ENCODE assay signal across 24 mouse cellular contexts in the genomic region with DNA sequence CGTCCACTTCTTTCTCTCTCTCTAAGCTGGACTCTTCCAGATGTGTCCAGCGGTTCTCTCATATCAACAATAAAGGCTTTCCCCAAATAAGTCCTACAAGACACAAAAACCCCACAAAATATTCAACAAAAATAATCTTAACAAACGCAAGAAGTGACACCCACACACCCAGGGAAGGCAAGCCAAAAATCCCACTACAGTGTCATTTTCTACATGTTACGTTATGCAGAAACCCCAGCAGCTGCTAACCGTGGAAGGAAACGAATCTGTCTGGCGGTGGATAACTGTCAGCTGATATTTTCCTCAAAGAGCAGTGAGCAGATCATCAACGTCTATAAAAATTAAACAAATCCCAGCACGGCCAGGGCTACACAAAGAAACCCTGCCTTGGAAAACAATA. TPM values are rescaled to one million over a fixed set of nuclear protein-coding genes. Genes with fewer than 3 reads are reported as not detected.
DNase-seq lines count a peak whose midpoint lies in the region; ATAC-seq and TF ChIP-seq lines count a peak whose summit lies in the region.
"Had no signal": no experiment of that assay in that cellular context is flagged by ENCODE, and none has a peak within 500 bp of the region (broad histone marks: within the 10 kb centered on the region; RNA-seq: fewer than 3 reads in every experiment).

No protein-coding gene starts in this region.

- in situ Hi-C loops in CH12.LX (cut with MboI; ENCODE audit: low pct_ligation_motif_present, low pct_unique_long_range_greater_than_20kb, low sequenced_read_pairs), result loop anchor here (25.0 kb wide), 1 partner anchor 402 kb away; a partner anchor contains a TSS

- no peak for TF ChIP-seq CTCF in CH12.LX (conservative IDR thresholded peaks at IDR 0.05 in 1 of 2, IDR thresholded peaks at IDR 0.05 in 1 of 2; ENCODE audit: low read depth in 2 of 2, low read length in 2 of 2)
- no peak for TF ChIP-seq CTCF in intestine, postnatal 0 days (IDR thresholded peaks at IDR 0.05; ENCODE audit: low read depth)

- TF ChIP-seq RAD21 in CH12.LX (IDR thresholded peaks at IDR 0.05; ENCODE audit: low read depth, low read length), result no peak

- no peak for TF ChIP-seq POLR2A in CH12.LX (IDR thresholded peaks at IDR 0.05; ENCODE audit: low read depth, low read length)

- no peak overlapping the region for H3K9ac ChIP-seq in midbrain, embryonic 16.5 days (ENCODE audit: low read depth, low read length)
- H3K9ac ChIP-seq in CH12.LX (ENCODE audit: insufficient read depth, low read depth), result no peak overlapping the region
- no peak overlapping the region for H3K9ac ChIP-seq in intestine, postnatal 0 days (ENCODE audit: low read depth, low read length)
- H3K9ac ChIP-seq: embryonic facial prominence, embryonic 15.5 days; hindbrain, embryonic 14.5 days had no signal

- H3K4me2 ChIP-seq in midbrain, embryonic 16.5 days (ENCODE audit: low read length), result 0 out of 2 replicates have a peak overlapping the region, but pooled peaks have one; percentile 12
- H3K4me2 ChIP-seq in CH12.LX (ENCODE audit: insufficient read depth, low read depth, poor library complexity, severe bottlenecking), result no peak overlapping the region
- 0 out of 2 replicates have a peak overlapping the region, but pooled peaks have one; percentile 27 for H3K4me2 ChIP-seq in intestine, postnatal 0 days (replicated peaks; ENCODE audit: low read depth)
- H3K4me2 ChIP-seq: embryonic facial prominence, embryonic 15.5 days; hindbrain, embryonic 14.5 days; liver, embryonic 11.5 days had no signal

- H3K27me3 ChIP-seq in midbrain, embryonic 16.5 days (ENCODE audit: control insufficient read depth, insufficient read depth, low read depth, low read length), result peaks cover 3% of the 10 kb centered on the region; the same call in 1 of the 2 replicates
- H3K27me3 ChIP-seq in midbrain, embryonic 10.5 days (ENCODE audit: low read depth, poor library complexity, severe bottlenecking), result peaks cover 14% of the 10 kb centered on the region; the same call in 1 of the 2 replicates
- H3K27me3 ChIP-seq in CH12.LX (replicated peaks), result no peaks in the 10 kb centered on the region
- no peaks in the 10 kb centered on the region for H3K27me3 ChIP-seq in intestine, postnatal 0 days (replicated peaks; ENCODE audit: control insufficient read depth, insufficient read depth, low read length)

- 26% methylated on average over 9 of the region's 9 CpGs for WGBS in midbrain, embryonic 16.5 days
- WGBS in midbrain, embryonic 10.5 days, result 34% methylated on average over 9 of the region's 9 CpGs
- 23% methylated on average over 9 of the region's 9 CpGs for WGBS in intestine, postnatal 0 days

- no peaks in the 10 kb centered on the region for H3K36me3 ChIP-seq in midbrain, embryonic 16.5 days (ENCODE audit: control insufficient read depth, insufficient read depth, low read length)
- no peaks in the 10 kb centered on the region for H3K36me3 ChIP-seq in midbrain, embryonic 10.5 days
- H3K36me3 ChIP-seq in CH12.LX (replicated peaks in 1 of 2; ENCODE audit: control insufficient read depth in 1 of 2, insufficient read depth in 1 of 2, low read length in 1 of 2), result no peaks in the 10 kb centered on the region
- H3K36me3 ChIP-seq in intestine, postnatal 0 days (ENCODE audit: control insufficient read depth, insufficient read depth), result no peaks in the 10 kb centered on the region
- H3K36me3 ChIP-seq: embryonic facial prominence, embryonic 15.5 days; limb, embryonic 10.5 days had no signal

- no peak for ATAC-seq in midbrain, embryonic 16.5 days
- no peak for ATAC-seq in intestine, postnatal 0 days
- ATAC-seq: forebrain, embryonic 16.5 days had no signal

- dilution Hi-C loops in CH12.LX (cut with MboI; ENCODE audit: extremely low pct_ligation_motif_present, extremely low pct_unique_long_range_greater_than_20kb, low sequenced_read_pairs), result no loop called here

- peak; percentile 18 for DNase-seq in heart, postnatal 4 days
- no peak for DNase-seq in heart, adult 8-10 months (ENCODE audit: low spot score)
- DNase-seq in midbrain, embryonic 10.5 days (ENCODE audit: low spot score), result no peak
- no peak for DNase-seq in CH12.LX (ENCODE audit: extremely low read depth)
- DNase-seq in adrenal gland, postnatal 25 days, result no peak
- DNase-seq: adrenal gland, adult 8-10 months; B cell, adult 2 months; cerebellum, postnatal 14 days; gastrocnemius, postnatal 25 days; heart, postnatal 14 days; kidney, adult 2 months; kidney, postnatal 10 days; lung, adult 2 months; right cerebral cortex, postnatal 4 days had no signal

- H3K9me3 ChIP-seq in midbrain, embryonic 16.5 days (replicated peaks; ENCODE audit: control insufficient read depth, low read length, poor library complexity, severe bottlenecking), result no peaks in the 10 kb centered on the region
- no peaks in the 10 kb centered on the region for H3K9me3 ChIP-seq in midbrain, embryonic 10.5 days (replicated peaks)
- H3K9me3 ChIP-seq in CH12.LX (replicated peaks; ENCODE audit: low read length), result no peaks in the 10 kb centered on the region
- no peaks in the 10 kb centered on the region for H3K9me3 ChIP-seq in intestine, postnatal 0 days (ENCODE audit: control insufficient read depth)
- H3K9me3 ChIP-seq: embryonic facial prominence, embryonic 15.5 days; limb, embryonic 10.5 days; megakaryocyte, embryonic 14.5 days had no signal

- H3K27ac ChIP-seq in midbrain, embryonic 16.5 days (ENCODE audit: low read length), result no peak overlapping the region
- no peak overlapping the region for H3K27ac ChIP-seq in midbrain, embryonic 10.5 days (replicated peaks)
- no peak overlapping the region for H3K27ac ChIP-seq in CH12.LX (ENCODE audit: insufficient read depth, low read depth)
- H3K27ac ChIP-seq in intestine, postnatal 0 days (ENCODE audit: low read depth, low read length), result no peak overlapping the region
- H3K27ac ChIP-seq: embryonic facial prominence, embryonic 15.5 days; hindbrain, embryonic 14.5 days; layer of hippocampus, adult 2 months; limb, embryonic 10.5 days had no signal

- H3K4me3 ChIP-seq in midbrain, embryonic 16.5 days (ENCODE audit: low read depth, low read length), result no peak overlapping the region
- H3K4me3 ChIP-seq in midbrain, embryonic 10.5 days, result no peak overlapping the region
- no peak overlapping the region for H3K4me3 ChIP-seq in CH12.LX (replicated peaks in 1 of 3; ENCODE audit: low read depth in 2 of 3, low read length in 2 of 3, poor library complexity in 1 of 3)
- H3K4me3 ChIP-seq in intestine, postnatal 0 days (ENCODE audit: low read depth, low read length), result no peak overlapping the region
- H3K4me3 ChIP-seq: embryonic facial prominence, embryonic 15.5 days; layer of hippocampus, adult 2 months; limb, embryonic 10.5 days; megakaryocyte, embryonic 14.5 days had no signal

- H3K79me2 ChIP-seq in CH12.LX (replicated peaks; ENCODE audit: control insufficient read depth, extremely low read depth, insufficient read depth, poor library complexity, severe bottlenecking), result no peaks in the 10 kb centered on the region

- no peak for TF ChIP-seq EP300 in CH12.LX (IDR thresholded peaks at IDR 0.05; ENCODE audit: low read length)

- H3K4me1 ChIP-seq in midbrain, embryonic 16.5 days (ENCODE audit: control insufficient read depth, insufficient read depth, low read length), result peaks cover 3% of the 10 kb centered on the region; the same call in 1 of the 2 replicates
- H3K4me1 ChIP-seq in midbrain, embryonic 10.5 days, result peaks cover 4% of the 10 kb centered on the region
- H3K4me1 ChIP-seq in CH12.LX (ENCODE audit: control insufficient read depth in 1 of 2, insufficient read depth in 2 of 2), result peaks cover 9 to 61% of the 10 kb centered on the region in 2 experiments
- no peaks in the 10 kb centered on the region for H3K4me1 ChIP-seq in intestine, postnatal 0 days (replicated peaks; ENCODE audit: control insufficient read depth, insufficient read depth, low read length)

TF ChIP-seq in CH12.LX, 34 proteins besides CTCF, POLR2A, EP300 and RAD21:
- TF ChIP-seq SMC3 (IDR thresholded peaks at IDR 0.05; ENCODE audit: low read depth, low read length) (no peak), MAZ (IDR thresholded peaks at IDR 0.05; ENCODE audit: low read depth, low read length) (no peak), ETS1 (conservative IDR thresholded peaks at IDR 0.05; ENCODE audit: low read depth, low read length) (peak; percentile 34), ZNF384 (IDR thresholded peaks at IDR 0.05; ENCODE audit: low read depth, low read length) (no peak)

RNA-seq across cellular contexts. Expression of a gene that starts 15.1 kb away (rescaled TPM):
- not detected for total RNA-seq in heart, postnatal 4 days (2021)
- total RNA-seq in heart, adult 8-10 months (2022), result not detected
- 0.21 and 0.27 TPM in 2 replicates for polyA plus RNA-seq in midbrain, embryonic 16.5 days (2015; fragmentation: Nextera tagmentation; extraction: Ambion mirVana)
- 0.09 TPM in 1 of 2 replicates, not detected in the other for polyA plus RNA-seq in midbrain, embryonic 10.5 days (2016; fragmentation: Nextera tagmentation; extraction: Ambion mirVana)
- total RNA-seq in CH12.LX (2012; rRNA removed) (0.13 TPM in 1 of 2 replicates, not detected in the other), CH12.LX (2014; rRNA removed) (not detected in 2 replicates)
- polyA plus RNA-seq in CH12.LX (2012; ENCODE audit: insufficient read length, low read depth), result not detected in 2 replicates
- polyA plus RNA-seq in intestine, postnatal 0 days (2015; fragmentation: Nextera tagmentation; extraction: Ambion mirVana), result not detected in 2 replicates
- total RNA-seq in adrenal gland, postnatal 25 days (2021), result not detected in 2 replicates
- total RNA-seq: adrenal gland, adult 8-10 months; layer of hippocampus, adult 2 months; left cerebral cortex, adult 18-20 months had no signal
- polyA plus RNA-seq: forebrain, embryonic 16.5 days; limb, embryonic 10.5 days; liver, embryonic 11.5 days had no signal

RNA-seq across cellular contexts. Expression of a gene that starts 19.7 kb away (rescaled TPM):
- under 1 TPM; 0.27 to 0.55 TPM for total RNA-seq in heart, postnatal 4 days (2021)
- total RNA-seq in heart, adult 8-10 months (2022), result 1 to 10 TPM in 3 of 4 experiments, under 1 TPM in 1; 0.98 to 2.0 (median 1.7) TPM
- polyA plus RNA-seq in midbrain, embryonic 16.5 days (2015; fragmentation: Nextera tagmentation; extraction: Ambion mirVana), result 0.48 and 0.87 TPM in 2 replicates
- polyA plus RNA-seq in midbrain, embryonic 10.5 days (2016; fragmentation: Nextera tagmentation; extraction: Ambion mirVana), result 0.14 and 0.43 TPM in 2 replicates
- total RNA-seq in CH12.LX (2012; rRNA removed) (86.8 and 142 TPM in 2 replicates), CH12.LX (2014; rRNA removed) (101 and 108 TPM in 2 replicates)
- 259 and 284 TPM in 2 replicates for polyA plus RNA-seq in CH12.LX (2012; ENCODE audit: insufficient read length, low read depth)
- polyA plus RNA-seq in intestine, postnatal 0 days (2015; fragmentation: Nextera tagmentation; extraction: Ambion mirVana), result 21.2 and 23.8 TPM in 2 replicates
- total RNA-seq in adrenal gland, postnatal 25 days (2021), result 0.91 TPM in 1 of 2 replicates, not detected in the other

Comparison
In these comparisons a context has a peak if more than half of its experiments do, and no peak if none do; other contexts are left out.
1. RNA of a gene that starts 19.7 kb away (total RNA-seq): 86.8 to 142 TPM in CH12.LX; 0.98 to 2.0 TPM in heart, adult 8-10 months, 0.91 TPM in adrenal gland, postnatal 25 days and 0.27 to 0.55 TPM in heart, postnatal 4 days; every median in the first group is over 10 times any median in the second.